Mouse (Mus musculus) ES-Bruce4 (cell line): Measurements from ENCODE around the gene Bag3.
A peak's percentile ranks its signal among the peaks of the same experiment; 100 is the strongest.

ENCODE experiments used
- CTCF ChIP-seq: IDR thresholded peaks from one replicate; pipeline ENCODE4 v1.8.1; 2011; ENCODE audit warnings: low read depth, low read length
- POLR2A ChIP-seq: IDR thresholded peaks from one replicate; pipeline ENCODE4 v1.8.1; 2011; ENCODE audit warnings: low read length; ENCODE audit not compliant: insufficient read depth

DNA sequence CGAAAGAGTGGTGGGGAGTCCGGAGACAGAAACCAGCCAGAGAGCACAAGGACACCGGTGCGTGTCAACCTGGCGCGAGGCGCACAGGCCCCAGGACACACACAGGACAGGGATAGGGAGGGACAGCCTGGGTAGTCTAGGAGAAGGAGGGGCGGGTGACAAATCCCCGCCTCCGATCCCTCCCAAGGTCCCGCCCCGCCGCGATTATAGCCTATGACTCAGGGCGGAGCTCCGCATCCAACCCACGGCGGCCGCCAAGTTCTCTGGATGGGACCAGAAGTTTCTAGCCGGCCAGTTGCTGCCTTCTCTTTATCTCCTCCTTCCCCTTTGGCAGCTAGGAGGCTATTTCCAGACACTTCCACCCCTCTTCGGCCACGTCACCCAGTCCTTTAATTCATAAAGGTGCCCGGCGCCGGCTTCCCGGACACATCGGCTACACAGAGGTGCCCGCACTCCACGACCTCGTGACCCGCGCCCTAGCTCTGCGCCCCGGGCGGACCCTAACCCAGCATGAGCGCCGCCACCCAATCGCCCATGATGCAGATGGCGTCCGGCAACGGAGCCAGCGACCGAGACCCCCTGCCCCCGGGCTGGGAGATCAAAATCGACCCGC is at the start of gene Bag3:
- TF ChIP-seq CTCF: no peak
- peak; percentile 91 for TF ChIP-seq POLR2A
